9 mouse cellular contexts compared by ENCODE assay signal in genomic region chr5:143179179-143179578, GRCm38 (mm10). TPM values are rescaled to one million over a fixed set of nuclear protein-coding genes. Genes with fewer than 3 reads are reported as not detected.
DNase-seq lines count a peak whose midpoint lies in the region; ATAC-seq and TF ChIP-seq lines count a peak whose summit lies in the region.
"Had no signal": no experiment of that assay in that cellular context is flagged by ENCODE, and none has a peak within 500 bp of the region (broad histone marks: within the 10 kb centered on the region; RNA-seq: fewer than 3 reads in every experiment).

No protein-coding gene starts in this region.

- TF ChIP-seq CTCF in liver, embryonic 14.5 days (IDR thresholded peaks at IDR 0.05; ENCODE audit: low read depth): peak; percentile 50; the same call in 1 of the 2 replicates

- H3K4me3 ChIP-seq in kidney, embryonic 16.5 days (ENCODE audit: low read length): no peak overlapping the region; the same call in 1 of the 2 replicates
- no peak overlapping the region for H3K4me3 ChIP-seq in liver, embryonic 14.5 days (ENCODE audit: insufficient read depth in 1 of 2, low read depth in 2 of 2, low read length in 2 of 2)

- ATAC-seq in kidney, embryonic 16.5 days (ENCODE audit: low FRiP score, low TSS enrichment): no peak
- no peak for ATAC-seq in liver, embryonic 14.5 days (ENCODE audit: insufficient read depth)

- no peaks in the 10 kb centered on the region for H3K27me3 ChIP-seq in kidney, embryonic 16.5 days (ENCODE audit: insufficient read depth, low read length)
- no peaks in the 10 kb centered on the region for H3K27me3 ChIP-seq in liver, embryonic 14.5 days (ENCODE audit: control insufficient read depth, insufficient read depth, low read length)

- H3K9ac ChIP-seq in kidney, embryonic 16.5 days (replicated peaks; ENCODE audit: low read length): 0 out of 2 replicates have a peak overlapping the region, but pooled peaks have one; percentile 93
- no peak overlapping the region for H3K9ac ChIP-seq in liver, embryonic 14.5 days (replicated peaks)

- H3K4me2 ChIP-seq in kidney, embryonic 16.5 days (replicated peaks; ENCODE audit: low read depth, low read length): peak overlapping the region; percentile 71
- H3K4me2 ChIP-seq in liver, embryonic 14.5 days (ENCODE audit: low read depth): peak overlapping the region; percentile 86

- 35% methylated on average over 6 of the region's 6 CpGs for WGBS in kidney, embryonic 16.5 days
- WGBS in liver, embryonic 14.5 days (ENCODE audit: insufficient replicate concordance): 37% methylated on average over 6 of the region's 6 CpGs

- H3K4me1 ChIP-seq in kidney, embryonic 16.5 days (ENCODE audit: insufficient read depth, low read length): peaks cover 10% of the 10 kb centered on the region
- peaks cover 0 to 6% of the 10 kb centered on the region in 2 experiments; a peak in 2 of 4 replicates for H3K4me1 ChIP-seq in liver, embryonic 14.5 days (replicated peaks; ENCODE audit: control insufficient read depth in 2 of 2, insufficient read depth in 2 of 2, low read length in 1 of 2)

- no peak for DNase-seq in kidney, postnatal 25 days
- peak; percentile 68 for DNase-seq in NIH3T3 (ENCODE audit: low read depth)
- peak; percentile 12 for DNase-seq in fibroblast of lung, adult 2 months (ENCODE audit: low read depth)
- no peak for DNase-seq in liver, embryonic 14.5 days (ENCODE audit: low read depth in 3 of 3, low spot score in 3 of 3)
- DNase-seq in right cerebral cortex, postnatal 10 days (ENCODE audit: low spot score in 2 of 2): no peak
- DNase-seq in urinary bladder, postnatal 14 days (ENCODE audit: low spot score): no peak
- DNase-seq in heart, postnatal 4 days: no peak

- TF ChIP-seq EP300 in liver, embryonic 14.5 days (IDR thresholded peaks at IDR 0.05; ENCODE audit: low read depth): no peak

- H3K9me3 ChIP-seq in kidney, embryonic 16.5 days (ENCODE audit: low read length): peaks cover 5% of the 10 kb centered on the region; the same call in 1 of the 2 replicates
- peaks cover 5% of the 10 kb centered on the region; the same call in 1 of the 2 replicates for H3K9me3 ChIP-seq in liver, embryonic 14.5 days (ENCODE audit: control insufficient read depth, low read length)

- peaks cover 41% of the 10 kb centered on the region for H3K36me3 ChIP-seq in kidney, embryonic 16.5 days (ENCODE audit: insufficient read depth, low read length)
- peaks cover 24% of the 10 kb centered on the region for H3K36me3 ChIP-seq in liver, embryonic 14.5 days (replicated peaks; ENCODE audit: control insufficient read depth, insufficient read depth, low read depth)

- H3K27ac ChIP-seq in kidney, embryonic 16.5 days (ENCODE audit: low read length): no peak overlapping the region
- no peak overlapping the region for H3K27ac ChIP-seq in liver, embryonic 14.5 days

RNA-seq across cellular contexts. Expression of gene Rbak, which starts 1.4 kb away (rescaled TPM):
- polyA plus RNA-seq in kidney, embryonic 16.5 days (2015; fragmentation: Nextera tagmentation; extraction: Ambion mirVana): 11.6 and 14.4 TPM in 2 replicates
- polyA plus RNA-seq in liver, embryonic 14.5 days (2012; rRNA removed): 0.97 and 1.8 TPM in 2 replicates
- 0.62 and 1.1 TPM in 2 replicates for polyA plus RNA-seq in liver, embryonic 14.5 days (2014; fragmentation: Nextera tagmentation; extraction: Ambion mirVana)
- total RNA-seq in heart, postnatal 4 days (2021): 1 to 10 TPM; 8.3 to 9.4 TPM

RNA-seq across cellular contexts. Expression of gene Spdye4b, which starts 1.6 kb away (rescaled TPM):
- polyA plus RNA-seq in kidney, embryonic 16.5 days (2015; fragmentation: Nextera tagmentation; extraction: Ambion mirVana): not detected in 2 replicates
- polyA plus RNA-seq in liver, embryonic 14.5 days (2012; rRNA removed): not detected in 2 replicates
- polyA plus RNA-seq in liver, embryonic 14.5 days (2014; fragmentation: Nextera tagmentation; extraction: Ambion mirVana): not detected in 2 replicates
- not detected for total RNA-seq in heart, postnatal 4 days (2021)
- total RNA-seq: hematopoietic stem cell, adult 5-6 weeks had no signal

RNA-seq across cellular contexts. Expression of gene Olfr718-ps1, which starts 31.8 kb away (rescaled TPM):
- not detected in 2 replicates for polyA plus RNA-seq in kidney, embryonic 16.5 days (2015; fragmentation: Nextera tagmentation; extraction: Ambion mirVana)
- not detected in 2 replicates for polyA plus RNA-seq in liver, embryonic 14.5 days (2012; rRNA removed)
- not detected in 2 replicates for polyA plus RNA-seq in liver, embryonic 14.5 days (2014; fragmentation: Nextera tagmentation; extraction: Ambion mirVana)
- total RNA-seq in heart, postnatal 4 days (2021): not detected
- total RNA-seq: hematopoietic stem cell, adult 5-6 weeks had no signal

RNA-seq across cellular contexts. Expression of gene Spdye4a, which starts 47.5 kb away (rescaled TPM):
- polyA plus RNA-seq in kidney, embryonic 16.5 days (2015; fragmentation: Nextera tagmentation; extraction: Ambion mirVana): not detected in 2 replicates
- polyA plus RNA-seq in liver, embryonic 14.5 days (2012; rRNA removed): not detected in 2 replicates
- not detected in 2 replicates for polyA plus RNA-seq in liver, embryonic 14.5 days (2014; fragmentation: Nextera tagmentation; extraction: Ambion mirVana)
- not detected for total RNA-seq in heart, postnatal 4 days (2021)
- total RNA-seq: hematopoietic stem cell, adult 5-6 weeks had no signal

RNA-seq across cellular contexts. Expression of gene Zfp12, which starts 55.8 kb away (rescaled TPM):
- 16.3 and 19.7 TPM in 2 replicates for polyA plus RNA-seq in kidney, embryonic 16.5 days (2015; fragmentation: Nextera tagmentation; extraction: Ambion mirVana)
- polyA plus RNA-seq in liver, embryonic 14.5 days (2012; rRNA removed): 2.3 and 2.6 TPM in 2 replicates
- 1.8 and 2.3 TPM in 2 replicates for polyA plus RNA-seq in liver, embryonic 14.5 days (2014; fragmentation: Nextera tagmentation; extraction: Ambion mirVana)
- 10 to 100 TPM; 10.4 to 10.8 TPM for total RNA-seq in heart, postnatal 4 days (2021)

Comparison
In these comparisons a context has a peak if more than half of its experiments do, and no peak if none do; other contexts are left out.
1. DNase-seq: peak in NIH3T3 (single experiment) and fibroblast of lung, adult 2 months (single experiment); none in kidney, postnatal 25 days (0 of 2), liver, embryonic 14.5 days (0 of 3), right cerebral cortex, postnatal 10 days (0 of 2), urinary bladder, postnatal 14 days (single experiment) and heart, postnatal 4 days (single experiment).